Mouse (Mus musculus) embryonic fibroblast, embryonic 13.5 days (primary cell): ENCODE results near the gene Dnaja3.

Source experiments
- CTCF ChIP-seq: IDR thresholded peaks from 2 replicates; pipeline ENCODE4 v1.5.1; 2011; ENCODE audit warnings: mild to moderate bottlenecking, control low read depth, low read length, moderate library complexity, borderline replicate concordance; ENCODE audit not compliant: insufficient read depth
- POLR2A ChIP-seq: IDR thresholded peaks from 2 replicates; pipeline ENCODE4 v1.6.1; 2011; ENCODE audit warnings: low read depth, mild to moderate bottlenecking, control low read depth, low read length, moderate library complexity

DNA sequence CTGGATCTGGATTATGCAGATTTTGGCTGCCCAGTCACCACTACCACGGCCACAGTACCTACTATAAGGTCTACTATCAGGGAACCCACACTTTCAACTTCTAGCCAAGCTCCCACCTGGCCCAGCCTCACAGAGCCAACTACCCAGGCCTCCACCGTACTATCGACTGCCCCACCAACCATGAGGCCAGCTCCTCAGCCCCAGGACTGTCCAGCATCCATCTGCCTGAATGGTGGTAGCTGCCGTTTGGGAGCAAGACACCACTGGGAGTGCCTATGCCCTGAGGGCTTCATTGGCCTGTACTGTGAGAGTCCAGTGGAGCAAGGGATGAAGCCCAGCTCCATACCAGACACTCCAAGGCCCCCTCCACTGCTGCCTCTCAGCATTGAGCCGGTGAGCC is 9.4 kb downstream of the Dnaja3 start:
- TF ChIP-seq CTCF (no peak), POLR2A (no peak)
